Mouse (Mus musculus) heart, embryonic 13.5 days (tissue): ENCODE results near the gene Fam131b. TPM values are rescaled to one million over a fixed set of nuclear protein-coding genes. Genes with fewer than 3 reads are reported as not detected.

ENCODE experiments used
- ATAC-seq: fragments of 200-750 bp; cut with Nextera tagmentation; 2 replicates; pipeline ENCODE4 v1.8.0; 2017; ENCODE audit warnings: moderate TSS enrichment; ENCODE audit not compliant: insufficient number of reproducible peaks, low FRiP score, low TSS enrichment; ENCODE audit errors: extremely low read depth
- H3K27ac ChIP-seq: fragments of 300-500 bp; sonication (generic); replicated peaks from 2 replicates; pipeline ENCODE4 v1.5.1; 2015; ENCODE audit warnings: moderate library complexity, mild to moderate bottlenecking, inconsistent platforms
- H3K27me3 ChIP-seq: fragments of 300-500 bp; sonication (generic); replicated peaks from 2 replicates; pipeline ENCODE4 v1.6.1; 2015; ENCODE audit warnings: mild to moderate bottlenecking, inconsistent platforms
- H3K36me3 ChIP-seq: fragments of 300-500 bp; sonication (generic); 2 replicates; pipeline ENCODE4 v1.6.1; 2015; ENCODE audit warnings: mild to moderate bottlenecking, inconsistent platforms
- H3K4me1 ChIP-seq: fragments of 300-500 bp; sonication (generic); 2 replicates; pipeline ENCODE4 v1.6.1; 2015; ENCODE audit warnings: inconsistent platforms
- H3K4me2 ChIP-seq: fragments of 300-500 bp; sonication (generic); 2 replicates; pipeline ENCODE4 v1.6.1; 2015; ENCODE audit warnings: inconsistent platforms, mild to moderate bottlenecking, moderate library complexity
- H3K4me3 ChIP-seq: fragments of 300-500 bp; sonication (generic); 2 replicates; pipeline ENCODE4 v1.5.1; 2015; ENCODE audit warnings: moderate library complexity, mild to moderate bottlenecking, inconsistent platforms
- H3K9ac ChIP-seq: fragments of 300-500 bp; sonication (generic); 2 replicates; pipeline ENCODE4 v1.6.1; 2015; ENCODE audit warnings: inconsistent platforms, mild to moderate bottlenecking, moderate library complexity
- H3K9me3 ChIP-seq: fragments of 300-500 bp; sonication (generic); 2 replicates; pipeline ENCODE4 v1.6.1; 2016; ENCODE audit warnings: inconsistent platforms
- WGBS: fragments of 180-500 bp; shearing (Covaris S2); methylation state at CpG from one replicate; pipeline ENCODE4 v1.1.7; 2015; ENCODE audit warnings: mixed read lengths; 5-methylcytosine and 5-hydroxymethylcytosine counted together
- polyA plus RNA-seq: library from polyadenylated mRNA; unstranded; fragments of >200 nt; fragmentation: Nextera tagmentation; extraction: Ambion mirVana; gene quantifications from 2 replicates; pipeline ENCODE4 v1.2.1, GENCODE M21; 2015

The Fam131b gene
- polyA plus RNA-seq, 1 experiment from 2014 or later, result 0.17 TPM

DNA sequence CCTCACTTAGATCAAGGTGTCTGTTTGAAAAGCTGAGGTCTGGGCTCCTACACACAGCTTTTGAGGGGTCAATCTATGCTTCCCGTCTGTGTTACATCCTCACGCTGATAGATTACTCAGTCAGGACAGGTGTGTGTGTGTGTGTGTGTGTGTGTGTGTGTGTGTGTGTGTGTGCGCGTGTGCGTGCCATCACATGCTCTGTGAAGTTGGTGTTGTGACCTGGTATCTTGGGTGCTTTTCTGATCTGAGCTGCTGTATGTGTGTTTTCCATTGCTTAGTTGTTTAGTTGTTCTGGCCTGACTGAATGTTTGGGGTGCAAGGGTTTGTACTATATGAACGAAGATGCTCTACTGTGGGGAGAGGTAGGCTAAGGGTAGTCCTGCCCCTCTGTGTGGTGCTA lies 30.9 kb upstream of the Fam131b start:
- no peak for ATAC-seq
- peak overlapping the region; percentile 98 for H3K4me2 ChIP-seq
- H3K9ac ChIP-seq, result peak overlapping the region; percentile 100
- H3K4me3 ChIP-seq, result peak overlapping the region; percentile 94
- no peaks in the 10 kb centered on the region for H3K9me3 ChIP-seq
- H3K27ac ChIP-seq, result peak overlapping the region; percentile 100; the same call in 1 of the 2 replicates
- peaks cover 96% of the 10 kb centered on the region for H3K4me1 ChIP-seq
- H3K36me3 ChIP-seq, result peaks cover 89% of the 10 kb centered on the region
- 88% methylated on average over 6 of the region's 6 CpGs for WGBS
- H3K27me3 ChIP-seq, result no peaks in the 10 kb centered on the region

DNA sequence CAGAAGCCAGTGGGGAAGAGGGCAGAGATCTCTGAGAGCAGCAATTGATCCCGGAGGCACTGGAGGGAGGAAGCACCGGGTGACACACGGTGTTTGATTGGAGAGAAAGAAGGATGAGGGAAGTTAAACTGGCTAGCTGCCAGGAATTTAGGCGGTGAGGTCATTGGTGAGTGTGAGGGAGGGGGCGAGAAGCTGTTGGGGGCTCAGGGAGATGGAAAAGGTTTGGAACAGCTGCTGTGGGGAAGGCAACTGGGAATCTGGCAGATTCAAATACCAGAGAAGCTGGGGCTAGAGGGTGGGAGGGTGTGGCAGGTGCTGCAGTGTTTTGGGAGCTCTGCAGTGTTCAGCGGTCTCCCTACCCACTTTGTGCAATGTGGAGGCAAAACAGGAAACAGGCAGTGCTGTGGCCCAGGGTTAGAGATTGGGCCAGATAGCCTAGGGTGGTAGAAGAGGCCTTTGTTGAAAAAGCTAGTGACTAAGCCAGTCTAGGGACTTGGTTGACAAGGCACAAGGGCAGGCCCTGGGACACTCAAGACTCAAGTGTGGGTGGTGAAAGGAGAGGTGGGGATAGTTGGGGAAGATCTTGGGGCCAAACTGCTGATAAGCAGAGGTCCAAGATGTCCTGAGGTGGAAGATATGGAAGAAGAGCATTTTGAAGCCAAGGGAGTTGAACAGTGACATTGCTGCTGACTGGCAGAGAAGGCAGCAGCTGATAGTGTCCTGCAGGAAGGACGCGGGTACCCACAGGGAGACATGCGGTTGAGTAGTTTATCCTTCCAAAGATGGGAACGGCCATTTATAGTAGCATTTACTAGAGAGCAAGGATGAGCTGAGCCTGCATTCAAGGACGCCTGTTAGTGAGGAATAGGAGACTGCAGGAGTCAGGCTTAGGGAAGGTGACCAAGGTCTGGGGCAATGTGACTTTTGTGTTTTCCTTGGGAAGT lies 29.9 kb upstream of the Fam131b start:
- Histone ChIP-seq H3K4me2 (peak overlapping the region; percentile 98), H3K36me3 (peaks cover 79% of the 10 kb centered on the region)
- 15% methylated on average over 11 of the region's 11 CpGs for WGBS

GRCm38 (mm10) chr6:42353180-42353579 lies 28.7 kb upstream of the Fam131b start:
- WGBS, result 23% methylated on average over 8 of the region's 8 CpGs
- no peaks in the 10 kb centered on the region for H3K27me3 ChIP-seq
- no peaks in the 10 kb centered on the region for H3K9me3 ChIP-seq
- peak overlapping the region; percentile 94 for H3K4me3 ChIP-seq
- peaks cover 81% of the 10 kb centered on the region for H3K4me1 ChIP-seq
- no peak for ATAC-seq
- peak overlapping the region; percentile 98 for H3K4me2 ChIP-seq
- peak overlapping the region; percentile 100 for H3K27ac ChIP-seq
- H3K36me3 ChIP-seq, result peaks cover 67% of the 10 kb centered on the region
- H3K9ac ChIP-seq, result peak overlapping the region; percentile 100

More for the DNA sequence above, 29.9 kb upstream of the Fam131b start:
- Histone ChIP-seq H3K4me3 (peak overlapping the region; percentile 94), H3K27me3 (no peaks in the 10 kb centered on the region), H3K27ac (peak overlapping the region; percentile 100), H3K9ac (peak overlapping the region; percentile 100), H3K9me3 (no peaks in the 10 kb centered on the region), H3K4me1 (peaks cover 86% of the 10 kb centered on the region)
- ATAC-seq, result no peak

- Histone ChIP-seq H3K4me1 (peaks cover 75% of the 10 kb centered on the region), H3K9me3 (no peaks in the 10 kb centered on the region), H3K27me3 (no peaks in the 10 kb centered on the region), H3K27ac (peak overlapping the region; percentile 100), H3K36me3 (peaks cover 60% of the 10 kb centered on the region), H3K4me2 (peak overlapping the region; percentile 98), H3K4me3 (peak overlapping the region; percentile 94), H3K9ac (peak overlapping the region; percentile 100)
- no peak for ATAC-seq
- WGBS, result 61% methylated on average over 1 of the region's 1 CpGs
Observed at GRCm38 (mm10) chr6:42352486-42352846, 28.0 kb upstream of the Fam131b start.

GRCm38 (mm10) chr6:42351776-42352485 lies 27.5 kb upstream of the Fam131b start:
- Histone ChIP-seq H3K36me3 (peaks cover 55% of the 10 kb centered on the region), H3K4me2 (peak overlapping the region; percentile 98), H3K9ac (peak overlapping the region; percentile 100), H3K4me3 (peak overlapping the region; percentile 94), H3K9me3 (no peaks in the 10 kb centered on the region), H3K4me1 (peaks cover 69% of the 10 kb centered on the region), H3K27ac (peak overlapping the region; percentile 100), H3K27me3 (no peaks in the 10 kb centered on the region)
- no peak for ATAC-seq
- 42% methylated on average over 7 of the region's 7 CpGs for WGBS

GRCm38 (mm10) chr6:42350968-42351775 lies 26.7 kb upstream of the Fam131b start:
- peak overlapping the region; percentile 94 for H3K4me3 ChIP-seq
- H3K9me3 ChIP-seq, result no peaks in the 10 kb centered on the region
- H3K4me2 ChIP-seq, result peak overlapping the region; percentile 98
- H3K36me3 ChIP-seq, result peaks cover 47% of the 10 kb centered on the region
- peaks cover 62% of the 10 kb centered on the region for H3K4me1 ChIP-seq
- peak overlapping the region; percentile 100 for H3K27ac ChIP-seq
- ATAC-seq, result no peak
- 25% methylated on average over 13 of the region's 13 CpGs for WGBS
- H3K27me3 ChIP-seq, result no peaks in the 10 kb centered on the region
- peak overlapping the region; percentile 100 for H3K9ac ChIP-seq

- WGBS, result under 1% methylated on average over 71 of the region's 72 CpGs
- Histone ChIP-seq H3K4me2 (peak overlapping the region; percentile 98), H3K9ac (peak overlapping the region; percentile 100), H3K9me3 (no peaks in the 10 kb centered on the region), H3K4me1 (peaks cover 53% of the 10 kb centered on the region), H3K36me3 (peaks cover 38% of the 10 kb centered on the region), H3K4me3 (peak overlapping the region; percentile 94), H3K27me3 (no peaks in the 10 kb centered on the region), H3K27ac (peak overlapping the region; percentile 100)
- peak; percentile 19; the same call in 1 of the 2 replicates for ATAC-seq
Observed at GRCm38 (mm10) chr6:42350021-42350967, 25.9 kb upstream of the Fam131b start.

DNA sequence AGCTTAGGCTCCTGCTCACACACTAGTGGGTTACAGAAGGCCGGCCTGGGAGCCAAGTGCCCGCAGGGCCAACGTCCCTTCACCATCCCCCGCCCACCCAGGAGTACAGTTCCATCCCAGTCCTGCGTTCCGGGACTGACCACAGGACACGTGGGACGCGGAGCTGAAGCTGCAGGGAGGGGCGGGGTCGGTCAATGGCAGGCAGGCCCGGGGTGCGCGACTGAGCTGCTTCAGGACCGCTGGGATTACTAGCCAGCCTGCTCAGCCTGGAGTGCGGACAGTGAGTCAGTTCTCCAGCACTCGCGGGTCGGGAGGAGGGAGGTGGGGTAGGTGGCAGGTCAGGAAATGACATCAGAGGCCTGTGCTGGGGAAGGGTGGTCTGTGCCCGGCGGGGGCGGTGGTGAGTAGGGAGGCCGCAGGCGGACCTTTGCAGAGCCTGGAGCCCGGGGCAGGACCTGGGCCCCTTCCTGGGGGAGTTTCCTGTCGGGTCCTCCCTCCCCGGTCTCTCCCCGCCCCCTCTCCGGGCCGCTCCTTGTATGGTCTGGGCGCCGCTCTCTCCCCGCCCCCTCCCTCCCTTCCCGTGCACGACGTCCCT lies 25.1 kb upstream of the Fam131b start, which contains the start of gene Zyx:
TSS of gene Zyx (plus strand) at position 205 of the 595 bp plus-strand sequence.
- 0% methylated on average over 28 of the region's 36 CpGs for WGBS
- peak within 1 kb of the TSS; percentile 94 for H3K4me3 ChIP-seq
- H3K27ac ChIP-seq, result peak within 1 kb of the TSS; percentile 100

DNA sequence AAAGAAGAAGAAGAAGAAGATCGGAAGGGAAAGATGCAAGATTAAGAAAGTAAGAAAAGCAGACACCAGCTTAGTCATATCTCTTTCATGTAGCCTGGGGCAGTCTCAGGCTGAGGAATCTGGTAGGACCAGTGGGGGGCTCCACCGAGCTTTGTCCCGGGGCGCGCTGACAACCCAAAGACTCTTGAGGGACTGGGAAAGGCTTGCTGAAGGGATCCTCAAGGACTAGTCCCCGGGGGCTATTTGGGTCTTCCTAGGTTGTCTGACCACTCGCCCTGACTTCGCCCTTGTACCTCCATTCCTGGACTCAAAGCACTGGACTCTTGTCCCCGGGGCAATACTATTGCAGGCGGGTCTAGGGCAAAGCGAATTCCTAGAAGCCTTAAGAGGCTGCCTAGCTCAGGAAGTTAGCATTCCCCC lies 24.6 kb upstream of the Fam131b start:
- Histone ChIP-seq H3K9me3 (no peaks in the 10 kb centered on the region), H3K4me3 (peak overlapping the region; percentile 94), H3K27me3 (no peaks in the 10 kb centered on the region), H3K4me1 (peaks cover 40% of the 10 kb centered on the region), H3K36me3 (peaks cover 28% of the 10 kb centered on the region), H3K4me2 (peak overlapping the region; percentile 98), H3K27ac (peak overlapping the region; percentile 100), H3K9ac (peak overlapping the region; percentile 100)
- WGBS, result under 1% methylated on average over 11 of the region's 11 CpGs
- ATAC-seq, result no peak

More for the DNA sequence above, 25.1 kb upstream of the Fam131b start, which contains the start of gene Zyx:
- Histone ChIP-seq H3K36me3 (peaks cover 31% of the 10 kb centered on the region), H3K9me3 (no peaks in the 10 kb centered on the region), H3K9ac (peak within 1 kb of the TSS; percentile 100), H3K4me1 (peaks cover 45% of the 10 kb centered on the region), H3K27me3 (no peaks in the 10 kb centered on the region), H3K4me2 (peak within 1 kb of the TSS; percentile 98)
- peak; percentile 88 for ATAC-seq
